Mouse (Mus musculus) lung, embryonic 15.5 days (tissue): ENCODE results near the gene Msl1. TPM values are rescaled to one million over a fixed set of nuclear protein-coding genes. Genes with fewer than 3 reads are reported as not detected.

Experiments used
- ATAC-seq: fragments of 200-750 bp; cut with Nextera tagmentation; 2 replicates; pipeline ENCODE4 v1.8.0; 2017; ENCODE audit warnings: moderate number of reproducible peaks, borderline replicate concordance; ENCODE audit not compliant: low FRiP score, low TSS enrichment; ENCODE audit errors: extremely low read depth
- H3K27ac ChIP-seq: fragments of 300-500 bp; sonication (generic); 2 replicates; pipeline ENCODE4 v1.5.1; 2015; ENCODE audit warnings: moderate library complexity, mild to moderate bottlenecking, inconsistent platforms
- H3K27me3 ChIP-seq: fragments of 300-500 bp; sonication (generic); 2 replicates; pipeline ENCODE4 v1.6.1; 2015; ENCODE audit warnings: inconsistent platforms
- H3K36me3 ChIP-seq: fragments of 300-500 bp; sonication (generic); 2 replicates; pipeline ENCODE4 v1.6.1; 2015; ENCODE audit warnings: inconsistent platforms
- H3K4me1 ChIP-seq: fragments of 300-500 bp; sonication (generic); 2 replicates; pipeline ENCODE4 v1.6.1; 2015; ENCODE audit warnings: inconsistent platforms
- H3K4me2 ChIP-seq: fragments of 300-500 bp; sonication (generic); 2 replicates; pipeline ENCODE4 v1.6.1; 2015; ENCODE audit warnings: inconsistent platforms, mild to moderate bottlenecking, moderate library complexity
- H3K4me3 ChIP-seq: fragments of 300-500 bp; sonication (generic); 2 replicates; pipeline ENCODE4 v1.5.1; 2015; ENCODE audit warnings: mild to moderate bottlenecking, inconsistent platforms
- H3K9ac ChIP-seq: fragments of 300-500 bp; sonication (generic); 2 replicates; pipeline ENCODE4 v1.6.1; 2015; ENCODE audit warnings: inconsistent platforms
- H3K9me3 ChIP-seq: fragments of 300-500 bp; sonication (generic); 2 replicates; pipeline ENCODE4 v1.6.1; 2016; ENCODE audit warnings: inconsistent platforms
- WGBS: fragments of 180-500 bp; shearing (Covaris S2); methylation state at CpG from one replicate; pipeline ENCODE4 v1.1.7; 2015; 5-methylcytosine and 5-hydroxymethylcytosine counted together
- polyA plus RNA-seq: library from polyadenylated mRNA; unstranded; fragments of >200 nt; fragmentation: Nextera tagmentation; extraction: Ambion mirVana; gene quantifications from 2 replicates; pipeline ENCODE4 v1.2.1, GENCODE M21; 2015

Gene Msl1
- polyA plus RNA-seq, 1 experiment from 2014 or later = 21.2 TPM

- Histone ChIP-seq H3K4me1 (peaks cover 87% of the 10 kb centered on the region), H3K9ac (no peak overlapping the region), H3K36me3 (peaks cover 34% of the 10 kb centered on the region), H3K27ac (peak overlapping the region; percentile 77), H3K4me3 (no peak overlapping the region), H3K4me2 (no peak overlapping the region; the same call in 1 of the 2 replicates), H3K27me3 (no peaks in the 10 kb centered on the region), H3K9me3 (no peaks in the 10 kb centered on the region)
- no peak for ATAC-seq
- WGBS = 29% methylated on average over 2 of the region's 2 CpGs
These were observed 29.0 kb upstream of the Msl1 start for GRCm38 (mm10) chr11:98766346-98766745.

- H3K9ac ChIP-seq = no peak overlapping the region
- 31% methylated on average over 5 of the region's 5 CpGs for WGBS
- H3K4me2 ChIP-seq = peak overlapping the region; percentile 18; the same call in 1 of the 2 replicates
- H3K27me3 ChIP-seq = no peaks in the 10 kb centered on the region
- peaks cover 91% of the 10 kb centered on the region for H3K4me1 ChIP-seq
- H3K36me3 ChIP-seq = peaks cover 29% of the 10 kb centered on the region
- no peaks in the 10 kb centered on the region for H3K9me3 ChIP-seq
- H3K4me3 ChIP-seq = no peak overlapping the region
- H3K27ac ChIP-seq = peak overlapping the region; percentile 77
- ATAC-seq = peak; percentile 5; the same call in 1 of the 2 replicates
These were observed 28.5 kb upstream of the Msl1 start for GRCm38 (mm10) chr11:98766816-98767215.

DNA sequence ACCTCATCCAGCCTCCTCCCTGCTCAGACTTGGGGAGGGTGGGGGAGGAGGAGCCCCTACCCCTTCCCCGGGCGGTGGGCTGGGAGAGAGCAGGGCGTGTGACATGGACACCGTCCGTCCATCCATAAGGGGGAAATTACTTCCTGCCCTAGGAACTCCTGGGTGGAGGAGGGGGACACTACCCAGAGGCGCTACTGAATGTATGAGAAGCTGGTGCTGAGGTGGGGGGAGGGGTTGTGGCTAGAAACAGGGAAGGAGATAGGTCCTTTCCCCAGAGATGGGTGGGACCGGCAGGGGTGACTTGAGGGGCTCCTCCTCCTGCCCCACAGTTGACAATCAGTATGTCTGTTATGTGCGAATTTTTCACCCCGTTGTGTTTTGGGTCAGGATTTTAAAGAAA, 28.0 kb upstream of the Msl1 start:
- 15% methylated on average over 9 of the region's 9 CpGs for WGBS
- H3K36me3 ChIP-seq = peaks cover 26% of the 10 kb centered on the region

GRCm38 (mm10) chr11:98767713-98768112, 27.6 kb upstream of the Msl1 start:
- peak overlapping the region; percentile 14 for H3K4me3 ChIP-seq

More for the DNA sequence above, 28.0 kb upstream of the Msl1 start:
- Histone ChIP-seq H3K9me3 (no peaks in the 10 kb centered on the region), H3K4me2 (peak overlapping the region; percentile 18; the same call in 1 of the 2 replicates), H3K27ac (peak overlapping the region; percentile 77; the same call in 1 of the 2 replicates), H3K9ac (no peak overlapping the region), H3K4me3 (no peak overlapping the region), H3K27me3 (no peaks in the 10 kb centered on the region), H3K4me1 (peaks cover 91% of the 10 kb centered on the region)
- ATAC-seq = peak; percentile 8; the same call in 1 of the 2 replicates

DNA sequence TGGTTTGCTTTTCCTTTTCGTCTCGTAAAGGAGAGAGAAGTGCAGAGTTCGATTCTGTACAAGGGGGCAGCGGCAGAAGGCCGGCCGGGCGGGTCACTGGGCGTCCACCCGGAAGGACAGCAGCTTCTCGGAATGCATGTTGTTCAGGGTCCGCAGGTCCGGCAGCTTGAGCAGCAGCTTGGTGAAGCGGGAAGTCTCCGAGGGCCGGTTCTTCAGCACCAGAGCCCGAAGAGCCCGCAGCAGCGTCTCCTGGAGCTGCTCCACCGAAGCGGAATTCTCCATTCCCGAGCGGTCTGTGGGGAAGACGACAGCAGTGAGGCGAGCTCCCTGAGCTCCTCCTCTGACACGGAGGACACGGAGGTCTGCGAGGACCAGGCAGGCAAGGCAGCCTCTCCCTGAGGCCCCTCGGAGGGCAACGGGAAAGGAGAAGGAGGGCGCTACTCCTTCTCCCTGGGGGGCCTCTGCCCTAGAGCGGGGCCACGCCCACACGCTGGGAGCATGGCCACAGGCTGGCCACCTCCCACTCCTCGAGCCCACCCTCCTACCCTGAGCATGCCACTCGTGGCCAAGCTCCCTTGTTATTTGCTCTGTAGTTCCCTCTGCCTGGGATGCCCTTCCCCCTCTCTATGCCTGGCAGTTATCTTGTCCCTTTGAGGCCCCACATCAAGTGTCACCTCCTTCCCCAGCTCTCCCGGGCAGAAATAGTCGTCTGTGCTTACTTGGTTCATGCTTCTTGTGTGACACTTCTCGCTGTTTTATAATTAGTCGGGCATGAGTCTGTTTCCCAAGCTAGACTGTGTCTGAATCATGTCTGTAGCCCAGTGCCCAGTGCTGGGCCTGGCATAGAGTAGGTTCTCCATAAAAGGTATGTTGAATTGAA, 26.9 kb upstream of the Msl1 start:
- WGBS = 18% methylated on average over 37 of the region's 39 CpGs
- peak; percentile 9; the same call in 1 of the 2 replicates for ATAC-seq

More at GRCm38 (mm10) chr11:98767713-98768112, 27.6 kb upstream of the Msl1 start:
- H3K27ac ChIP-seq = peak overlapping the region; percentile 77
- 20% methylated on average over 4 of the region's 4 CpGs for WGBS
- no peak for ATAC-seq
- H3K9ac ChIP-seq = peak overlapping the region; percentile 27; the same call in 1 of the 2 replicates
- H3K27me3 ChIP-seq = no peaks in the 10 kb centered on the region
- no peaks in the 10 kb centered on the region for H3K9me3 ChIP-seq
- H3K4me2 ChIP-seq = peak overlapping the region; percentile 49
- H3K36me3 ChIP-seq = peaks cover 26% of the 10 kb centered on the region
- H3K4me1 ChIP-seq = peaks cover 91% of the 10 kb centered on the region

GRCm38 (mm10) chr11:98769007-98769954, 26.0 kb upstream of the Msl1 start:
- Histone ChIP-seq H3K36me3 (peaks cover 13% of the 10 kb centered on the region), H3K9ac (peak overlapping the region; percentile 27; the same call in 1 of the 2 replicates), H3K4me2 (no peak overlapping the region), H3K9me3 (no peaks in the 10 kb centered on the region), H3K4me3 (no peak overlapping the region), H3K4me1 (peaks cover 91% of the 10 kb centered on the region), H3K27ac (peak overlapping the region; percentile 77), H3K27me3 (no peaks in the 10 kb centered on the region)
- 78% methylated on average over 25 of the region's 25 CpGs for WGBS
- no peak for ATAC-seq

More for the DNA sequence above, 26.9 kb upstream of the Msl1 start:
- H3K4me2 ChIP-seq = peak overlapping the region; percentile 49
- peak overlapping the region; percentile 27 for H3K9ac ChIP-seq
- no peaks in the 10 kb centered on the region for H3K9me3 ChIP-seq
- H3K27ac ChIP-seq = peak overlapping the region; percentile 77
- H3K4me1 ChIP-seq = peaks cover 93% of the 10 kb centered on the region
- no peaks in the 10 kb centered on the region for H3K27me3 ChIP-seq
- peaks cover 22% of the 10 kb centered on the region for H3K36me3 ChIP-seq
- H3K4me3 ChIP-seq = peak overlapping the region; percentile 14

DNA sequence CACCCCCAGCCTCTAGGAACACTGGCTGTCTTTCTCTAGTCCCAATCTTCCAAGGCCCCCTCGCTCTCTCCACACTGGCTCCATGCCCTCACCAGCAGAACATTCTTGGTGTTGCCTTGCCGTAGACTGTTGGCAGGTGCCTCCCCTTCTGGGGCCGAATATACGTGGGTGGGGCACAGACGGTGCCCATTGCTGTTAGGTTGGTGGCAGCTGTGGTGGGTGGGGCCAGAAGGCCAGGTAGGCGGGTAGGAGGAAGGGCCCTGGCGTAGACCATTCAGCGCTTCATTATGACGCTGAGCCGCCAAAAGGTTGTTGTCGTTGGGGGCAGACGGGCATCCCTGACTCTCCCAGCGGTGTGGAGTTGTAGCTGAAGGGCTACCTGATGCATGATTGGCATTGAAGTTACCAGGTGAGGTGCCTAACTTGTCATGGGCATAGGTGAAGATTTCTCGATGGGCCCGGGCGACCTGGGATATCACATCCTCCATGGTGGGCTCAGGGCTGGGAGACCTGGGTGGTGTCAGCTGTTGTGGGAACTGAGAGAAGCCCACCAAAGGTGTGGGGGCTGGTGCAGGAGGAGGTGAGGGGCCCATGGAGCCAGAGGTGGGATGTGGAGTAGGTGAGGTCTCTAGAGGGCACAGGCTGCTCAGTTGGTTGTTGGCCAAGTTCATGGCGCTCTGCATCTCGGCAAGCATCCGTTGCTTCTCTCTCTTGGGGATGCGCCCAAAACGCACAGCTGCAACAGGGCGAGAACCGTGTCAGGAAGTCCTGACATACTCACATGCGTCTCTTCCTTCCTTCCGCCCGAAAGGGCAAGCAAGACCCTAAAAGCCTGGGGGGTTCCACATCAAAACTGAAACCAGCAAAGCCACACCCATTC, 25.0 kb upstream of the Msl1 start:
- ATAC-seq = no peak
- H3K4me1 ChIP-seq = peaks cover 91% of the 10 kb centered on the region
- H3K4me3 ChIP-seq = no peak overlapping the region
- H3K27ac ChIP-seq = no peak overlapping the region
- WGBS = 86% methylated on average over 26 of the region's 26 CpGs
- no peak overlapping the region for H3K4me2 ChIP-seq
- H3K27me3 ChIP-seq = no peaks in the 10 kb centered on the region
- H3K36me3 ChIP-seq = peaks cover 7% of the 10 kb centered on the region; the same call in 1 of the 2 replicates
- no peak overlapping the region for H3K9ac ChIP-seq
- no peaks in the 10 kb centered on the region for H3K9me3 ChIP-seq

- 88% methylated on average over 18 of the region's 18 CpGs for WGBS
- Histone ChIP-seq H3K9ac (no peak overlapping the region), H3K4me1 (peaks cover 91% of the 10 kb centered on the region)
These were observed 24.2 kb upstream of the Msl1 start for GRCm38 (mm10) chr11:98771131-98771530.

GRCm38 (mm10) chr11:98771844-98772525, 23.3 kb upstream of the Msl1 start:
- no peak overlapping the region for H3K9ac ChIP-seq
- no peaks in the 10 kb centered on the region for H3K27me3 ChIP-seq
- H3K4me3 ChIP-seq = no peak overlapping the region
- H3K4me2 ChIP-seq = peak overlapping the region; percentile 87
- peaks cover 7% of the 10 kb centered on the region; the same call in 1 of the 2 replicates for H3K36me3 ChIP-seq
- H3K27ac ChIP-seq = peak overlapping the region; percentile 79
- 75% methylated on average over 11 of the region's 11 CpGs for WGBS
- no peak for ATAC-seq
- H3K9me3 ChIP-seq = no peaks in the 10 kb centered on the region
- H3K4me1 ChIP-seq = peaks cover 91% of the 10 kb centered on the region

More at GRCm38 (mm10) chr11:98771131-98771530, 24.2 kb upstream of the Msl1 start:
- Histone ChIP-seq H3K4me2 (no peak overlapping the region), H3K27me3 (no peaks in the 10 kb centered on the region), H3K36me3 (peaks cover 7% of the 10 kb centered on the region; the same call in 1 of the 2 replicates), H3K27ac (peak overlapping the region; percentile 79; the same call in 1 of the 2 replicates), H3K4me3 (no peak overlapping the region), H3K9me3 (no peaks in the 10 kb centered on the region)
- ATAC-seq = no peak

DNA sequence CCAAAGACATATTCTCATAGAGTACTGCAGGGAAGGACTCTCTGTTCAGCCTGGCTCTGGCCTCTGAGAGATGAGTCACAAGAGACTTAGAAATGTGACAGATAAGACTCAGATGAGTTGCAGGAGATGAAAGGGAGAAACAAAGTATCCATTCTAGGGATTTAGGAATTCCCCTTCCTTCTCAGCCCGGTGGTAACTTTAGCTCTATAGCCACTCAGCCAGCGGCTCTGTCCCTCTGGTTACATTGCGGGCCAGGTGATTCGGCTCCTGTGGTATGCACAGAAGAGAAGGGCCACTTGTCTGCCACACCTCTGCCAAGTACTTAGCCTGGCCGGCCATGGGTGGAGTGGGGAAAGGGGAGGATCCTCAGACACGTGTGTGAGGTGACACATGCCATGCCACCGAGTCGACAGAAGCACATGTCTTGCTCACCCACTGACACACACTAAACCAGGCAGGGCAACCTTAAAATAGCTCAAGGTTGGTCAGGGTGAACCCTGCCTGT, 22.6 kb upstream of the Msl1 start:
- no peak overlapping the region for H3K4me3 ChIP-seq
- WGBS = 23% methylated on average over 8 of the region's 8 CpGs
- no peaks in the 10 kb centered on the region for H3K27me3 ChIP-seq
- peaks cover 91% of the 10 kb centered on the region for H3K4me1 ChIP-seq
- peak overlapping the region; percentile 79 for H3K27ac ChIP-seq
- H3K9me3 ChIP-seq = no peaks in the 10 kb centered on the region
- no peak overlapping the region for H3K9ac ChIP-seq
- ATAC-seq = no peak
- peak overlapping the region; percentile 87 for H3K4me2 ChIP-seq
- peaks cover 7% of the 10 kb centered on the region; the same call in 1 of the 2 replicates for H3K36me3 ChIP-seq
